Mouse (Mus musculus): ENCODE results near the gene Oprm1. TPM values are rescaled to one million over a fixed set of nuclear protein-coding genes. Genes with fewer than 3 reads are reported as not detected.
"Not testable (repeated sequence)": the region's sequence is repeated elsewhere in the genome, so short reads cannot be mapped to it uniquely, and the experiment has no call there.

Oprm1 gene
- polyA plus RNA-seq, 1 experiment, result not detected

DNA sequence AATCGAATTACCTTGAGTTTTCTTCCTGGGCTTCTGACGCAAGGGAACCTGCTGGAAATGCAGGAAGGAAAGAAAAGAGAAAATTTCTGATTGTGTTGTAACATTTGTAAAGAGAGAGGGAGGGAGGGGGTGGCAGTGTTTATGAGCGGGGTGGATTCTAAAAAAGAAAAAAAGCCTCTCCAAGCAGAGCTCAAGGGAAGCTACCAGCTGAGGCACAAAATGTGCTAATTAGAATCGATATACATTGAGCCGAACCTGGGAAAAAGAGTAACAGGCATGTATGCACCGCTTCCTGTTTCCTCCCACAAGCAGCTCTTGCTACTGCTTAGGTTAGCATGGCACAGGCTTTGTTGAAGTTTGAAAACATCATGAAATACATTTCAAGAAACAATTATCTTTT lies 221.9 kb downstream of the Oprm1 start:
- no peak overlapping the region for H3K27ac ChIP-seq (replicated peaks; ENCODE audit: low read depth, low read length)
- no peaks in the 10 kb centered on the region for H3K4me1 ChIP-seq (ENCODE audit: control insufficient read depth, insufficient read depth, insufficient read length, low read length)
- no peak overlapping the region for H3K4me3 ChIP-seq (ENCODE audit: insufficient read depth, low read depth, low read length)

DNA sequence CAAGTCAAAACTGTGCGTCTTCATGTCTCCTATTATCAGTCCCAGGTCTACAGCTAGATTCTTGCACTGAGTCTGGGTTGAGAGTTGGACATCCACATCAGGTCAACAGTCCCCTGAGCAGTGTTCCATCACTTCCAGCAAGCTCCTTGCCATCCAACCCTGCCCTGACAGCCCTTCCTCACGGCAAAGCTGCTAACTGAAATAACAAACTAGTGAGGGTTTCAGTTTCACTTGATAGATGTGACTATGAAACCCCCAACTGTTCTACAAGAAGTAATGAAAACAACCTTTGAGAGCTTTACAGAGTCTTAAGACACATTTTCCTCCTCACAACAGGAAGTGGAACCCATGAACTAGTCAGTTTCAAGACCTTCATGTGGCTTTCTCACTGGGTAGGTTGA lies 224.4 kb downstream of the Oprm1 start:
- Histone ChIP-seq H3K4me1 (ENCODE audit: control insufficient read depth, insufficient read depth, insufficient read length, low read length) (no peaks in the 10 kb centered on the region), H3K27ac (replicated peaks; ENCODE audit: low read depth, low read length) (no peak overlapping the region; the same call in 1 of the 2 replicates), H3K4me3 (ENCODE audit: insufficient read depth, low read depth, low read length) (no peak overlapping the region)

DNA sequence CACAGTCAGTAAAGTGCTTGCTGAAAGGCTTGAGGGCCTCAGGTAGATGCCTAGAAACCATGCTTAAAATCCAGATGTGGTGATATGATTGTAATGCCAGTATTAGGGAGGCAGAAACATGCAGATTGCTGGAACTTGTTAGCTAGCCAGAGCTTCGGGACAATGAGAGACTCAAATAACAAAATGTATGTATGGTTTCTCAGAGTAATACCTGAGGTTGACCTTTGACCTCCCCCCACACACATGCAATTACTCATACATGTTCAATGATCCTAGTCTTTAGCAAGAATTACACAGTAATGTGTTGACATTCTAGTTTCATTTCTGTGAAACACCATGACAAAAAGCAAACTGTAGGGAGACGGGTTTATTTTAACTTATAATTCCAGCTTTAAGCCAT lies 225.1 kb downstream of the Oprm1 start:
- Histone ChIP-seq H3K4me3 (ENCODE audit: insufficient read depth, low read depth, low read length) (no peak overlapping the region), H3K27ac (replicated peaks; ENCODE audit: low read depth, low read length) (no peak overlapping the region)

GRCm38 (mm10) chr10:6986246-6986645 lies 227.9 kb downstream of the Oprm1 start:
- H3K4me1 ChIP-seq (ENCODE audit: control insufficient read depth, insufficient read depth, insufficient read length, low read length), result no peaks in the 10 kb centered on the region
- H3K4me3 ChIP-seq (ENCODE audit: insufficient read depth, low read depth, low read length), result no peak overlapping the region
- H3K27ac ChIP-seq (replicated peaks; ENCODE audit: low read depth, low read length), result no peak overlapping the region

More for the DNA sequence above, 225.1 kb downstream of the Oprm1 start:
- no peaks in the 10 kb centered on the region for H3K4me1 ChIP-seq (ENCODE audit: control insufficient read depth, insufficient read depth, insufficient read length, low read length)

DNA sequence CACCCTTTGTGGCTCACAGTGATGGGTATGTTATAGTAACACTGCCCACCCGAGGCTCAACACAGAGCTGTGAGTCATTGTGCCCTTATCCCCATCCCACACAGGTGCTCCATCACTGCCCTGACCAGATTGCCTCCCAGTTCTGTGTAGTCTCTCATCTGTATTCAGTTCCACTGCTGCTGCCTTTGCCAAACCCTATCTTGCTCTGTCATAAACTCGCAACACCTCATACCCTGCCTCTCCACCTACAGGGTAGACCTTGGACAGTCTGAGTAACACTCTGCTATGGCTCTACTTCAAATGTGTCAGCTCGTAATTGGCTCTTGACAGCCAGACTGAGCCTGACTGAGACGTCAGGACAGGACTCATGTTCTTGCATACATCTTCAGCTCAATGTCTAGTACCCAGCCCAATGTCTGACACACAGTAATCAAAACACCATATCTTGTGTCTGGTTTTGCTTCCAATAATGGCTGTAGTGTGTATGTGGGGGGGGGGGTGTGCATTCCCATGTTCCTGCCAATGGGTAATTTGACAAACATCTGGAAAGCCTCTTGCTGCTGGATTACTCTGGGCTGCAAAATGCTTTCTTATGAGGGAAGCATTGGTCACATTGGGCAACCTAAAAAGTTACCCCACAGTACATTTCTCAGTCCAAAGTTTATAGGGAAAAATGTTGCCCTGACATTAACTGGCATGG lies 229.2 kb downstream of the Oprm1 start:
- Histone ChIP-seq H3K27ac (replicated peaks; ENCODE audit: low read depth, low read length) (no peak overlapping the region), H3K4me1 (ENCODE audit: control insufficient read depth, insufficient read depth, insufficient read length, low read length) (no peaks in the 10 kb centered on the region), H3K4me3 (ENCODE audit: insufficient read depth, low read depth, low read length) (no peak overlapping the region)

DNA sequence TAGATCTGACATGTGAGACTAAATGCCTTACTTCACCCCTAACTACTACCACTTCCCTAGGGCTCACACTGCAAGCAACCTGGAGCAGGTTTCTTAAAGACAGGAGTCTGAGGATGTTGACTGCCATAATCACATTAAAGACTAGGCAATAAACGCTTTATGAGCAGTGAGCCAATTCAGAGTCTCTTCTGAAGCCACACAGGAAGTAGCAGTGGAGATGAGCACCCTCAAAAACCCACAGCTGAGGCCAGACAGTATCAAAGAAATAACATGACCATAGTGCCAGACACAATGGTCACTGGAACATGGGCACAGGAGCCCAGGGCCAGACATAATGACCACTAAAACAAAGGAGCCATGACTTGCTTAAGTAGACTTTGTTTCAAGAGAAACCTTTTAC lies 230.2 kb downstream of the Oprm1 start:
- Histone ChIP-seq H3K4me1 (ENCODE audit: control insufficient read depth, insufficient read depth, insufficient read length, low read length) (no peaks in the 10 kb centered on the region), H3K27ac (replicated peaks; ENCODE audit: low read depth, low read length) (no peak overlapping the region), H3K4me3 (ENCODE audit: insufficient read depth, low read depth, low read length) (no peak overlapping the region)

- H3K4me1 ChIP-seq (ENCODE audit: control insufficient read depth, insufficient read depth, insufficient read length, low read length), result no peaks in the 10 kb centered on the region
- no peak overlapping the region for H3K4me3 ChIP-seq (ENCODE audit: insufficient read depth, low read depth, low read length)
- no peak overlapping the region for H3K27ac ChIP-seq (replicated peaks; ENCODE audit: low read depth, low read length)
These were observed 238.6 kb downstream of the Oprm1 start for GRCm38 (mm10) chr10:6996895-6997294.

DNA sequence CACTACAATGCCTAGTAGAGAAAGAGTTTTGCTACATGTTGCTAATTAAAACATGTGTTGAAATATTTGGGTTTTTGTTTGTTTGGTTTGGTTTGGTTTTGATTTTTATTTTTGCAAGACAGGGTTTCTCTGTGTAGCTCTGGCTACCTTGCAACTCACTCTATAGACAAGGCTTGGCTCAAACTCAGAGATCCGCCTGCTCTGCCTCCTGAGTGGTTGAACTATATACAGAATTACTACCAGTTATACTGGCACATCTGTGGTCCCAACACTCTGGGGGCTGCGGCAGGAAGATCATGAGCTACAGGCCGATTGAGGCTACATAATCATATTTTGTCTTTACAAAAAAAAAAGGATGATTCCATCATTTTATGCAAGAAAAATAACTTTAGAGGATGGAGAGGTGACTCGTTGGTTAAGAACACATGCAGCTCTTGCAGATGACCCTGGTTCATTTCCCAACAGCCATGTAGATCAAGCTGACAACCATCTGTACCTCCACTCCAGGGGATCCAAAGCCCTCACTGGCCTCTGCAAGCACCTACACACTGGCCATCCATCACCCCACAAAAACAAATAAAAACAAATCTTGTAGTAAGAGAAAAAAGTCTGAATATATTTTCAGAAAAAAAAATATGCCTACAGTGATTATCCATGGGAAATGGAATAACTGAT lies 240.4 kb downstream of the Oprm1 start:
- Histone ChIP-seq H3K4me3 (ENCODE audit: insufficient read depth, low read depth, low read length) (no peak overlapping the region), H3K4me1 (ENCODE audit: control insufficient read depth, insufficient read depth, insufficient read length, low read length) (no peaks in the 10 kb centered on the region), H3K27ac (replicated peaks; ENCODE audit: low read depth, low read length) (no peak overlapping the region)

- Histone ChIP-seq H3K4me3 (ENCODE audit: insufficient read depth, low read depth, low read length) (no peak overlapping the region), H3K27ac (replicated peaks; ENCODE audit: low read depth, low read length) (no peak overlapping the region), H3K4me1 (ENCODE audit: control insufficient read depth, insufficient read depth, insufficient read length, low read length) (no peaks in the 10 kb centered on the region)
These were observed 241.0 kb downstream of the Oprm1 start for GRCm38 (mm10) chr10:6999355-6999754.

- H3K27ac ChIP-seq (replicated peaks; ENCODE audit: low read depth, low read length); H3K4me3 ChIP-seq (ENCODE audit: insufficient read depth, low read depth, low read length); H3K4me1 ChIP-seq (ENCODE audit: control insufficient read depth, insufficient read depth, insufficient read length, low read length): not testable (repeated sequence)
These were observed 245.6 kb downstream of the Oprm1 start for GRCm38 (mm10) chr10:7003898-7004297.

DNA sequence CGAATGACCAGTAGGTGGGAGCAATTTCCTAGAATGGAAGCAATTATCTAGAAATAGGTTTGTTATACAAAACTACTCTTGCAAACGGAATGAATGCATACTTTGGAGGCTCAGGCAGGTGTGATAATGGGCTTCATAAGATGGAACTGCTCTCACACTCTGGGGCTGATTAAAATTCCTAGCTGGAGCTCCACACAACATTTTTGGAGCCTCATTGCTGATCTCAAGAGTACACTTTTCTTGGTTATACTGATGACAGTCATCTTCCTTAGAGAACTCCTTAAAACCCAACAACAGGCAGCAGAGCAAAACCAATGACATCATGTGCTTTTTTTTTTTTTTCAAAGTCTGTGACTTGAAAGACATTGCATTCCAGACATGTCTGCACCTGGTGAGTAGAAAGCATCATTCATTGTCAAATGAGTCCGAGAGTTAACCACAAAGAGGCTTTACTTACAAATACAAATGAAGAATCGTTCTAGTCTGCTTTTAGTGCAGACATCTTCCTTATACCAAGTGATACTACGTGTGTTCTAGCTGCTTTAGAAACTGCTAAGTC lies 246.8 kb downstream of the Oprm1 start:
- Histone ChIP-seq H3K4me3 (ENCODE audit: insufficient read depth, low read depth, low read length) (no peak overlapping the region), H3K27ac (replicated peaks; ENCODE audit: low read depth, low read length) (no peak overlapping the region), H3K4me1 (ENCODE audit: control insufficient read depth, insufficient read depth, insufficient read length, low read length) (no peaks in the 10 kb centered on the region)

DNA sequence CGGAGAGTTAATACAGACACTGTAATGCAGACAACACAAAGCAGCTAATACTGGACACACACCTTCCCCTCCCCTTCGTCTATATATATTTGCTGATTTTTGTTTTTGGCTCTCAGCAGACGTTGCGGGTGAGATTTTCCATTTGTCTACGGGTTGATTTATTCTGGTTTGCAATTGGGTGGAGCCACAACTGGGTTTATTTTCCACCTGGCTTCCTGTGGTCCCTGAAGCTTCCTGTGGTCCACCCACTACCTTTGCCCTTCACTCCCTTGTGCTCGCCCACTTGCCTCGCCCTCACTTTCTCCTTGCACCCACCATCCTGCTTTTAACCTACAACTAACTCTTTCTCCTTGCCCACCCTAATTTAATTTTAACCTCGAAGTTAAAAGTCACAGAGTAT lies 252.2 kb downstream of the Oprm1 start:
- Histone ChIP-seq H3K27ac (replicated peaks; ENCODE audit: low read depth, low read length) (no peak overlapping the region), H3K4me1 (ENCODE audit: control insufficient read depth, insufficient read depth, insufficient read length, low read length) (no peaks in the 10 kb centered on the region), H3K4me3 (ENCODE audit: insufficient read depth, low read depth, low read length) (no peak overlapping the region)

DNA sequence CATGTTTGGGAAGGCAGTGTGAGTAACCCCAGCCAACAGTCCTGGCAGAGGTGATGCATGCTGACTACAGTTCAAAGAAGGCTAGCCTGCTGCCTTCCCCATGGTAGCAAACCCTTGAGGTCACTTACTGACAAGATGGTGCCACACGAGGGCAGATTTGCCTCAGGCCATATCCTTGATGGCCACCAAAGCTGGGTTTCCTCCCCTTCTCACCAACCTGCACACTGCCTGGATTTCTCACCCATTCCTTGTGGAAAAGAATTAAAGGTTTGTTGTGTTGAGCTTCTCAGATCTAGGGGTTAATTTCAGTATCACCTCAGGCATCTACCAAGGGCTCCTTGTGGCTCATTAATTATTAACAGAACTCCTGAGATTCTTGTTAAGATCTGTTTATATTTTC lies 256.9 kb downstream of the Oprm1 start:
- Histone ChIP-seq H3K4me3 (ENCODE audit: insufficient read depth, low read depth, low read length) (no peak overlapping the region), H3K4me1 (ENCODE audit: control insufficient read depth, insufficient read depth, insufficient read length, low read length) (no peaks in the 10 kb centered on the region), H3K27ac (replicated peaks; ENCODE audit: low read depth, low read length) (no peak overlapping the region)

DNA sequence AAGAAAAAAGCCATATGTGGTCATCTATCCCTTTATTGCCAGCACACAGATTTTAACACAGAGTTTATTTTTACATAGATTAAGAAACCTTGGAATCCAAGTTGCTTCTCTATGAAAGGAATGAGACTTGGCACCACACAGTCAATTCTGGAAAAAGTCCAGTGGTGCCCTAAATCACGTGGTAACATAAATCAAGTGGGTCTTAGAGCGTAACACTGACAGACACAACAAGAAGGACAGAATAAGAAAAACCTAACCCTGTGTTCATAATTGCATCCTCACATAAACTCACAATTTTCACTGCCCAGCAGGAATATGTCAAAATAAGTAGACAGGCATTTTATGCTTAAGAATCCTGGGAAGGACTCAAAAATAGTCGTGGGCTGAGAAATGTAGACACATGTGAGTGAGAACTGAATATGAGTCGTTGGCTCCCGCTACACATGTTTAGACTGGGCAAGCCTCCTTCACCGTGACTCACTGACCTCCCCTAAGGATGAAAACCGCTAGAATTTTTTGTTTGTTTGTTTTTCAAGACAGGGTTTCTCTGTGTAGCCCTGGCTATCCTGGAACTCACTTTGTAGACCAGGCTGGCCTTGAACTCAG lies 261.6 kb downstream of the Oprm1 start:
- Histone ChIP-seq H3K4me3 (ENCODE audit: insufficient read depth, low read depth, low read length) (no peak overlapping the region), H3K4me1 (ENCODE audit: control insufficient read depth, insufficient read depth, insufficient read length, low read length) (no peaks in the 10 kb centered on the region), H3K27ac (replicated peaks; ENCODE audit: low read depth, low read length) (no peak overlapping the region)

DNA sequence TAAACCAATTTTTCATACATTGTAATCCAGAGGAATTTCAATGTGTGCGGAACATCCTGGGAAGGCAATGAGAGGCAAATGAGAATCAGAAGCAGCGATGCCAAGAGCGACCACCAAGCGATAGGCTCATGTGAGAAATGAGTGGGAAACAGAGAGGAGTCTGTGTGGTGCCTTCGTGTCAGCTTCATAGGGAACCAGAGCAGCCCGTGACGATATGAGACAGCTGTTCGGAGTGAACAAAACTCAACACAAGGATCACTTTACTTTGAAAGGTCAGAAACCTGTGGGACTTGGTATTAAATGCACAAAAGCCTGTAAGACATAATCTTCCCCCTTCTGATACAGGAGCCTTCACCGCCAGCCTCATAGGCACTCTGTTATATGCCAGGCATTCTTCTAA lies 262.2 kb downstream of the Oprm1 start:
- Histone ChIP-seq H3K4me1 (ENCODE audit: control insufficient read depth, insufficient read depth, insufficient read length, low read length) (no peaks in the 10 kb centered on the region), H3K4me3 (ENCODE audit: insufficient read depth, low read depth, low read length) (no peak overlapping the region), H3K27ac (replicated peaks; ENCODE audit: low read depth, low read length) (no peak overlapping the region)

All from brown adipose tissue, adult 24 weeks (tissue).